Mouse (Mus musculus): ENCODE measurements around the gene Mob4. TPM values are rescaled to one million over a fixed set of nuclear protein-coding genes. Genes with fewer than 3 reads are reported as not detected.

Gene Mob4
- polyA plus RNA-seq, 1 experiment from 2014 or later, result 174 TPM

DNA sequence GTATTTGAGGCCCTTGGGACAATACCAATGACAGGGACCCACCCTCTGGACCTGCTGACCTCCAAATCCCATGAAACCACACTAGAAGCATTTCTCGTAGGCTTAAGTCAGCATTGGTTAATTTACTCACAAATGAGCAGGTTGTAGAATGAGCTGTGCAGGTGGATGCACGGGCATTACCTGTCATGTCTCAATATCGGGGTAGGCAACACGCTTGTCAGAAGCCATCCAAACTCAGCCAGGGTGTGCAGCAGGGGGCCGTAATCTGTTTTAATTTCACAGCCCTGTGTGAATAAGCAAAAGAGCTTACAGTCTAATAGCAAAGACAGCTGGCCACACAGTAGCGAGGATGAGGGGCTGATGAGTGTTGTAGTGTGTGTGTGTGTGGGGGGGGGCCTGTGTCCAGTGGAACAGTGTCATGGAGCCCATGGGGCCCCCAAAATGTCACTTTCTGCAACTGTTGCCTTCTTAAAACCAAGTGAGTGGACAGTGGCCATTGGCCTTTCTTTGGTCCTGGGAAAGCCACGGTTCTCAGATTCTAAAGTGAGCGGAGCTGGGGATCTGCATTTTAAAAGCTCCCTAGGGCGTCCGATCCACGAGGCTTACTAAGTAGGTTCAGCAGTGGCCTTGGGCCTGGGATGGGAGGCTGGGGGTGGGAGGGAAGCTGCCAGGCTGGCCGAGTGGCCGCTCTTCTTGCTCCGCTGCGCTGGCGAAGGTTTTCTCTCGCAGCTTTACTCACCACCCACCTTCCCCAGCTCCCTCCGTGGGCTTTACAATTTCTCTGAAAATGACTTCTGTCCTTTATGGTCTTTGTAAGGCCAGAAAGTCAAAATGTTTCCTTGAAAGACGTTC lies 63.3 kb downstream of the Mob4 start:
- Histone ChIP-seq H3K4me3 (peak overlapping the region; percentile 9; the same call in 1 of the 2 replicates), H3K9ac (no peak overlapping the region), H3K27me3 (replicated peaks) (no peaks in the 10 kb centered on the region), H3K27ac (no peak overlapping the region), H3K9me3 (no peaks in the 10 kb centered on the region), H3K4me1 (peaks cover 24% of the 10 kb centered on the region), H3K36me3 (replicated peaks) (no peaks in the 10 kb centered on the region), H3K4me2 (peak overlapping the region; percentile 44)
- WGBS, result 10% methylated on average over 19 of the region's 19 CpGs
- ATAC-seq (replicated peaks), result 0 out of 2 replicates have a peak, but pooled peaks have one; percentile 32

DNA sequence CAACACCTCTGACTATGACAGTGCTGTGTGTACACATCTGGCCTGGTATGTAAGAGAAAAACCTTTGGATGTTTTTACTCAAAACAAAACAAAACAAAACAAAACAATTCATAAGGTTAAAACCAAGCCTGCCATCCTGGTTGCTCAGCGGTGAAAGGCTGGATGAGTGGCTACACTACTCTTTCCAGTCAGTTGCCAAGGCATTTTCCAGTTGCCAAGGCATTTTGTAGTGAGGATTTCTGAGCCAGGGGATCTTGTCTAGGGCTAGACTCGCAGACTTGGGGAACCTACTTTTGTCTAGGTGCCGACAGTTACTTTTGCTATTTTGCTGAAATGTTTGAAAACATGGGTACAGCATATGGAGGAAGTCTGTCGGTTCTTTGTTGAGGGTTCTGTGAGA lies 64.0 kb downstream of the Mob4 start:
- H3K27ac ChIP-seq, result no peak overlapping the region
- peak overlapping the region; percentile 44; the same call in 1 of the 2 replicates for H3K4me2 ChIP-seq
- H3K9me3 ChIP-seq, result no peaks in the 10 kb centered on the region
- H3K4me1 ChIP-seq, result peaks cover 24% of the 10 kb centered on the region
- H3K4me3 ChIP-seq, result no peak overlapping the region
- H3K9ac ChIP-seq, result no peak overlapping the region
- ATAC-seq (replicated peaks), result no peak
- 51% methylated on average over 4 of the region's 4 CpGs for WGBS
- no peaks in the 10 kb centered on the region for H3K27me3 ChIP-seq (replicated peaks)
- no peaks in the 10 kb centered on the region for H3K36me3 ChIP-seq (replicated peaks)

DNA sequence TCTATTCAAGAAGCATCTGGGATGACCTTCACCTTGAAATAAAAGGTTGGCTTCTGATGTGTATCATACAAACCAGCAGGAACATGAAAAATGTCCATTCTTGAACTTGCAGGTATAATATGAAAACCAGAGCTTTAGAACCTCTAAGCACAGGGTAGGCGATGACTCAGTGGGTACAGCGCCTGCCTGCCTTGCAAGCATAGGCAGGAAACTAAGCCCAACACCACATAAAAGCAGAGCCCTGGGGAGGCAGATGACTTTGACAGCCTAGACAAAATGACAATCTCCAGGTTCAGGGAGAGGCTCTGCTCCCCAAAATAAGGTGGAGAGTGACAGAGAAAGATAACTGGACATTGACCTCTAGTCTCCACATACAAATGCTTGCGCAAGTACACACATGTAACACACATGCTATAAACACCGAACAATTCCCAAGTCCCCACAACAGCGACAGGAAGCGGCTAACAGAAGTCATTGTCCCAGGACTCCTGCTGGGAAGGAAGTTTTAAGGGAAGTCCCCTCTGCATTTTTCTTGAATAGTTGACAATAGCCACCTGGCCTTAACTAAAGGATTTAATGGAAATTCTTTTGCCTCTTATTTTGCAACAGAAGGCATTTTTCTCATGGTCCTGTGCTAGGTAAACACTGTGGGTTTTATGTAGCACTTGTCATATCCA lies 65.4 kb downstream of the Mob4 start:
- Histone ChIP-seq H3K27ac (no peak overlapping the region), H3K4me3 (no peak overlapping the region), H3K27me3 (replicated peaks) (0 out of 2 replicates have a peak, but pooled peaks cover 4% of the 10 kb centered on the region), H3K9me3 (no peaks in the 10 kb centered on the region), H3K4me1 (peaks cover 24% of the 10 kb centered on the region), H3K9ac (no peak overlapping the region), H3K36me3 (replicated peaks) (no peaks in the 10 kb centered on the region), H3K4me2 (no peak overlapping the region)
- WGBS, result 44% methylated on average over 6 of the region's 6 CpGs
- ATAC-seq (replicated peaks), result no peak

DNA sequence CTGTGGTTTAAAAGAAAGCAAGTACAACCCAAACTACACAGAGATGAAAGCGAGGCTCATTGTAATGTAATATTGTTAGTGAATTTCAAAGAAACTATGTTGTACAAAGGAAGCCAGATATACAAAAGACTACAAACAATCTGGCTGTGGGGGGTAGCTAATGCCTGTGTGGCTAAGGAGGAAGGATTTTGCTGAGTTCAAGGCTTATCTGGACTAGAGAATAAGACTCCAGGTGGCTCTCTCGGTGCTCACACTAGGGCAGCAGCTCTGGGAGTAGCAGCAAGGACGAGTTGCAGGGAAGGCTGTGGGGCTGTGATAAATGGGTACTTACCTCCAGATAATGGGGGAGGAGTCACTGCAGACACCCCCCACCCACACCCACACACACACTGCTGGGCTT lies 67.7 kb downstream of the Mob4 start:
- Histone ChIP-seq H3K27me3 (replicated peaks) (0 out of 2 replicates have a peak, but pooled peaks cover 4% of the 10 kb centered on the region), H3K4me2 (no peak overlapping the region), H3K36me3 (replicated peaks) (no peaks in the 10 kb centered on the region), H3K4me3 (no peak overlapping the region), H3K27ac (no peak overlapping the region), H3K9ac (no peak overlapping the region), H3K4me1 (peaks cover 14% of the 10 kb centered on the region), H3K9me3 (no peaks in the 10 kb centered on the region)
- WGBS, result 9% methylated on average over 3 of the region's 3 CpGs
- ATAC-seq (replicated peaks), result no peak

DNA sequence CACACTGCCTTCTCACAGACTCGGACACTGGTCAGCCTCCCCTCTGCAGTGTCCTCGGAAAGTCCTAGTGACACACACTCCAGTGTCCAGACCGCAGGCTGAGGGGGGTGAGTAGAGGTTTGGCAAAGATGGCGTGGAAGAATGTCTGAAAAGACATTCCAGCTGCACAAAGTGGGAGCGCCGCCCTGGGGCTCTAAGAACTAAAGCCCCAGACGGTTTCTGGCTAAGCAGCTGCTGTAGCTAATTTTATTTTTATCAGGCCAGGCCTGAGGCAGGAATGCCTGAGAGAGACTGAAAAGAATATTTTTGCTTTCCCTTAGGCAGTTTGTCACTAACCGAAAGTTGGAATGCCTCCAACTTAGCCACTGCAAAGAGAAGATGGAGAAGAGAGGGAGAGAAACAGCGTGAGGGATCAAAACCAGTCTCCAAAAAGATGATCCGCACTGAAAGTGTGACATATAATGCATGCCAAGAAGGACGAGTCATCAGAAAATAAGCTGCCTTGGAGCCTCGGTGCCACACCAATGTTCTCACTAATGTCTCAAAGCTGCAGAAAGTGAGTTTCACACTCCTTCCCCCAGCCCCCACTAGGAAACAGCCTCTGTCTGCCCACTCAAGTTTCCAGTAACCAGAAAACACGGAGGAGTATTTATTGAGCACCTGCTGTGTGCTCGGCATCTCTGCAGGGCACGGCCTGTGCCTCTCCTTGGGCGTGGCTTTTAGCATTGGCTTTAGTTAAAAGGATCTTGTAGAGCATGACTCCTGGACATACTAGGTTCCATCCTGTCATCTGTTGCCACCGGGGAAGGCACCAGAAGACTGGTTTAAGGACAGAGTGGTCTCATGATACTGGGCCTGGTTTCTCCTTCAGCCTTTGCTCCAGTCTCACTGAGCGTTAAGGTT lies 71.1 kb downstream of the Mob4 start:
- Histone ChIP-seq H3K4me3 (no peak overlapping the region), H3K36me3 (replicated peaks) (no peaks in the 10 kb centered on the region), H3K27ac (no peak overlapping the region), H3K4me2 (no peak overlapping the region), H3K4me1 (no peaks in the 10 kb centered on the region), H3K27me3 (replicated peaks) (0 out of 2 replicates have a peak, but pooled peaks cover 4% of the 10 kb centered on the region), H3K9me3 (no peaks in the 10 kb centered on the region), H3K9ac (no peak overlapping the region)
- no peak; the same call in 1 of the 2 replicates for ATAC-seq (replicated peaks)
- WGBS, result 53% methylated on average over 18 of the region's 18 CpGs

Other genes with a start within 250 kb of the Mob4 start
- gene Ankrd44, start 204.8 kb upstream of the Mob4 start, polyA plus RNA-seq (2015; fragmentation: Nextera tagmentation; extraction: Ambion mirVana), result 29.6 and 32.3 TPM in 2 replicates
- 287 and 305 TPM in 2 replicates for gene Sf3b1, start 103.8 kb upstream of the Mob4 start, polyA plus RNA-seq (2015; fragmentation: Nextera tagmentation; extraction: Ambion mirVana)
- gene Coq10b, start 78.5 kb upstream of the Mob4 start, polyA plus RNA-seq (2015; fragmentation: Nextera tagmentation; extraction: Ambion mirVana), result 29.2 and 33.3 TPM in 2 replicates
- 195 and 203 TPM in 2 replicates for gene Hspe1, start 43.1 kb upstream of the Mob4 start, polyA plus RNA-seq (2015; fragmentation: Nextera tagmentation; extraction: Ambion mirVana)
- gene Hspd1, start 43.0 kb upstream of the Mob4 start, polyA plus RNA-seq (2015; fragmentation: Nextera tagmentation; extraction: Ambion mirVana), result 254 and 262 TPM in 2 replicates
- gene Rftn2, start 95.6 kb downstream of the Mob4 start, polyA plus RNA-seq (2015; fragmentation: Nextera tagmentation; extraction: Ambion mirVana), result 6.9 and 9.2 TPM in 2 replicates
- gene Mars2, start 105.9 kb downstream of the Mob4 start, polyA plus RNA-seq (2015; fragmentation: Nextera tagmentation; extraction: Ambion mirVana), result 3.4 and 4.0 TPM in 2 replicates
- not detected in 2 replicates for gene Boll, start 232.2 kb downstream of the Mob4 start, polyA plus RNA-seq (2015; fragmentation: Nextera tagmentation; extraction: Ambion mirVana)